Comparison of ENCODE assay signal across 8 mouse cellular contexts in the genomic region with DNA sequence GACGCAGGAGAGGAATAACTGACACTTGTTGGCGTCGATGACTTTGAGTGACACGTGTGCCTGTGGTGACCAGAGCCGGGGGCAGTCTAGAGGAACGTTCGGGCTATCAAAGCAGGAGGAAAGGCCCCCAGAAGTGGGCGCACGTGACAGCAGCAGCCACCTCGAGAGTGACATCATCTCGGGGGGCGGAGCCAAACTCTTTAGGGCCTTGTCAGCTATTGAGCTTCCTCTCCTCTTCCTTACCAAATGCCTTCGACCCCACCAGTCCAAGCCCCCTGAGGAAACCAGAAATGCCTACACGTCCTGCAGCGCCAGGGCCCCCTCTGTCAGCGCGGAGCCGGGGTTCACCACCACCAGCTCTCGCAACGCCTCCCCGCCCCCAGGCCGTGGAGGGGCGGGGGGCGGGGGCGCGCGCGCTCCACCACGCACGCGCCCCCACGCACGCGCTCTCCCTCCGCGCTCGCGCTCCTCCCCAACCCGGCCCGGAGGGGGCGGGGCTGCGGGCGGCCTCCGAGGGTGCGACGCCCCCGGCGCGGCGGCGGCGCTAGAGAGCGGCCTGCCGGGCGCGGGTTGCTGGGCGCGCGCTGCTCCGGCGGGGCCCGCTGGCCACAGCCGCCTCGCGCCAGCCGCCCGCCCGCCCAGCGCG. TPM values are rescaled to one million over a fixed set of nuclear protein-coding genes. Genes with fewer than 3 reads are reported as not detected.
DNase-seq lines count a peak whose midpoint lies in the region; ATAC-seq and TF ChIP-seq lines count a peak whose summit lies in the region.

No protein-coding gene starts in this region.

- peak overlapping the region; percentile 63 for H3K4me3 ChIP-seq in intestine, postnatal 0 days (ENCODE audit: low read depth, low read length)
- peak overlapping the region; percentile 87 for H3K4me3 ChIP-seq in midbrain, embryonic 10.5 days

- intact Hi-C loops in left cerebral cortex, postnatal 36 days (cut with DNase I), result loop anchor here (1.0 kb wide), 1 partner anchor 169 kb away; no protein-coding TSS in a partner anchor

- TF ChIP-seq CTCF in intestine, postnatal 0 days (IDR thresholded peaks at IDR 0.05; ENCODE audit: low read depth), result peak; percentile 35; the same call in 1 of the 2 replicates

- H3K27ac ChIP-seq in intestine, postnatal 0 days (ENCODE audit: low read depth, low read length), result peak overlapping the region; percentile 82
- peak overlapping the region; percentile 95 for H3K27ac ChIP-seq in midbrain, embryonic 10.5 days (replicated peaks)

- peak; percentile 85 for ATAC-seq in granulocyte monocyte progenitor cell, adult 5-6 weeks (replicated peaks; ENCODE audit: poor library complexity, severe bottlenecking)
- ATAC-seq in intestine, postnatal 0 days, result peak; percentile 95

- H3K27me3 ChIP-seq in intestine, postnatal 0 days (replicated peaks; ENCODE audit: control insufficient read depth, insufficient read depth, low read length), result no peaks in the 10 kb centered on the region
- H3K27me3 ChIP-seq in midbrain, embryonic 10.5 days (ENCODE audit: low read depth, poor library complexity, severe bottlenecking), result peaks cover 9% of the 10 kb centered on the region

- H3K36me3 ChIP-seq in intestine, postnatal 0 days (ENCODE audit: control insufficient read depth, insufficient read depth), result no peaks in the 10 kb centered on the region
- H3K36me3 ChIP-seq in midbrain, embryonic 10.5 days, result no peaks in the 10 kb centered on the region

- H3K4me1 ChIP-seq in intestine, postnatal 0 days (replicated peaks; ENCODE audit: control insufficient read depth, insufficient read depth, low read length), result no peaks in the 10 kb centered on the region
- peaks cover 23% of the 10 kb centered on the region for H3K4me1 ChIP-seq in midbrain, embryonic 10.5 days

- H3K9ac ChIP-seq in intestine, postnatal 0 days (ENCODE audit: low read depth, low read length), result peak overlapping the region; percentile 77

- H3K9me3 ChIP-seq in intestine, postnatal 0 days (ENCODE audit: control insufficient read depth), result no peaks in the 10 kb centered on the region
- no peaks in the 10 kb centered on the region for H3K9me3 ChIP-seq in midbrain, embryonic 10.5 days (replicated peaks)

- H3K4me2 ChIP-seq in intestine, postnatal 0 days (replicated peaks; ENCODE audit: low read depth), result peak overlapping the region; percentile 77

- under 1% methylated on average over 53 of the region's 70 CpGs for WGBS in intestine, postnatal 0 days
- under 1% methylated on average over 69 of the region's 70 CpGs for WGBS in midbrain, embryonic 10.5 days

- peak; percentile 91 for DNase-seq in adrenal gland, postnatal 10 days
- DNase-seq in embryo, embryonic 11.5 days (ENCODE audit: low read depth, low spot score), result peak; percentile 85
- peak; percentile 89 to 90 for DNase-seq in left cerebral cortex, postnatal 36 days (ENCODE audit: low spot score in 2 of 2)
- DNase-seq in midbrain, embryonic 10.5 days (ENCODE audit: low spot score), result peak; percentile 88
- DNase-seq in right cerebral cortex, postnatal 36 days (ENCODE audit: low spot score in 2 of 2), result peak; percentile 90 to 92
- DNase-seq in urinary bladder, postnatal 4 days (ENCODE audit: low spot score in 2 of 2), result peak; percentile 82 to 83

RNA-seq across cellular contexts. Expression of a gene that starts 0.4 kb away (rescaled TPM):
- 10 to 100 TPM; 15.2 to 28.3 TPM for total RNA-seq in adrenal gland, postnatal 10 days (2021)
- total RNA-seq in granulocyte monocyte progenitor cell, adult 5-6 weeks (2014; fragmentation: Nextera tagmentation), result 1.6 and 1.9 TPM in 2 replicates
- total RNA-seq in granulocyte monocyte progenitor cell, adult 5-6 weeks (2017), result 0.52 and 1.2 TPM in 2 replicates
- 3.0 and 3.5 TPM in 2 replicates for polyA plus RNA-seq in intestine, postnatal 0 days (2015; fragmentation: Nextera tagmentation; extraction: Ambion mirVana)
- total RNA-seq in left cerebral cortex, postnatal 36 days (2021), result 100 to 1,000 TPM; 235 to 245 TPM
- 5.3 and 6.8 TPM in 2 replicates for polyA plus RNA-seq in midbrain, embryonic 10.5 days (2016; fragmentation: Nextera tagmentation; extraction: Ambion mirVana)

Comparison
In these comparisons a context has a peak if more than half of its experiments do, and no peak if none do; other contexts are left out.
1. Peak in every context shown above with its lines: DNase-seq, ATAC-seq, H3K4me3 ChIP-seq and H3K27ac ChIP-seq.
2. RNA of a gene that starts 0.4 kb away (total RNA-seq): 235 to 245 TPM in left cerebral cortex, postnatal 36 days; 15.2 to 28.3 TPM in adrenal gland, postnatal 10 days and 0.52 to 1.9 TPM in granulocyte monocyte progenitor cell, adult 5-6 weeks; every median in the first group is over 4 times any median in the second.